Mouse (Mus musculus): ENCODE measurements around the gene Gfra1. TPM values are rescaled to one million over a fixed set of nuclear protein-coding genes. Genes with fewer than 3 reads are reported as not detected.

The Gfra1 gene
- polyA plus RNA-seq (2012; rRNA removed) = 1.1 and 1.7 TPM in 2 replicates

DNA sequence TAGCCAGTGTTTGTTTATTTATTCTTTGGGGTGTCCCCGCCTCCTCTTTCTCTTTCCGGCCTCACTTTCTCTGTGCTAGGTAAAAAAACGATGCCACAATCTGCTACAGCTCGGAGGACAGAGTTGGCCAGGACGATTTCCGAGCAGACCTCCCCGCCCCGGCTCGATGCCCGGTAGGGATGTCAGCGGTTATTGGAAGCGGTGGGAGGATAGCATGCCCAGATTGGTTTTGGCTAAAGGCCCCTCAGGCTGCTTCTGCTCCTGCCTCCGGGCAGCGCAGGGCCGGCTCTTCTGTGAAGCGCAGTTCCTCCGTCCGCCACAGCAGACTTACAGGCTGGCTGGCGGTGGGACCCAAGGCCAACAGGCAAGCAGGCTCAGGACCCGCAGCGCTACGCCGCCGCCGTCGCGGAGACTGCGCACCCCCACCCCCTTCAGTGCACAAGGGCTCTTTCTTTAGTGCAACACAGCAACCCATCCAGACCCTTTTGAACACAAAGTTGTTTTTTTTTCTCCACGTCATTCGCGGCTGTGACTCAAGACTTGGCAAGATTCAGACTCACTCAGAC is at the start of gene Gfra1:
TSS of gene Gfra1 (minus strand) at position 414 of the 566 bp plus-strand sequence.
- DNase-seq (ENCODE audit: low read depth, low spot score) = no peak
- WGBS = 1% methylated on average over 31 of the region's 31 CpGs

DNA sequence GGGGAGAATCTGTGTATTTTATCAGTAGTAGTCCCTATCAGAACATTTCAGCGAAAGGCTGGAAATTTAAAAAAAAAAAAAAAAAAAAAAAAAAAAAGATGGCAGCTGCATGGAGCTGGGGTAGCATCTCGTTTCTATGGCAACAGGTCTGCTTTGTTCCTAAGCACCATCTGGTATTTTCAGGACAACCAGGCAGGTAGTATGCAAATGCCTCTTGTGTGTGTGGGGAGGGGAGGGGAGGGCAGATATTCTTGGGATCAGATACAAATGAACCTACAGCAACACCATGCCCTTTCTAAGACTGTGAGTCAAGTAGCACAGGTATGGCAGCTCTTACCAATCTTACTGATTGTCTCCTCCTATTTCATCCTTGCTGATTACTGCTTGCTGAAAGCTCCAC is 44.3 kb upstream of the Gfra1 start:
- no peak for DNase-seq (ENCODE audit: low read depth, low spot score)
- 86% methylated on average over 2 of the region's 2 CpGs for WGBS

DNA sequence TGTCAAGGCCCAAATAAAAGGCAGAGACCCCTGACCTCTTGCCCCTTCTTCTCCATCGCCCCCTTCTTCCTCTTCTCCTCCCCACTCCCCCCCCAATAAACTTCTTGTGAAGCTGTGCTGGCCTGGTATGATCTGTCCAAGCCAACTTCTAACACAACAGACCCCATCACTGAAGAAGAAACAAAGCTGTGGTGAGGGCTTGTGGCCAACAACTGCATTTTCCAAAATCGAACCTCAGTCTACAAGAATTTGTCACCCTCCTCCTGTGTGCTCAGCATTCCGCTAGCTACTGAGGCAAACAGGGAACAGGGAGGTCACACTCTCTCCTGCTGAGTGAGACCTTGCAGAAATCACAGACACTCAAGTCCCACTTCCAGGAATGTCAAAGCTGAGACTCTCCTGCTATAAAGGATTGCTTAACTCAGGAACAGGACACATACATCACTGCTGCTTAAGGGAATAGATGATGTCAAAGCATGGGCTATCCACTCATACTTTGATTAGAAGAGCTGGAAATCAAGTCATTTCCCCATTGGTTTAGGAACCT is 43.8 kb upstream of the Gfra1 start:
- no peak for DNase-seq (ENCODE audit: low read depth, low spot score)
- 67% methylated on average over 3 of the region's 3 CpGs for WGBS

DNA sequence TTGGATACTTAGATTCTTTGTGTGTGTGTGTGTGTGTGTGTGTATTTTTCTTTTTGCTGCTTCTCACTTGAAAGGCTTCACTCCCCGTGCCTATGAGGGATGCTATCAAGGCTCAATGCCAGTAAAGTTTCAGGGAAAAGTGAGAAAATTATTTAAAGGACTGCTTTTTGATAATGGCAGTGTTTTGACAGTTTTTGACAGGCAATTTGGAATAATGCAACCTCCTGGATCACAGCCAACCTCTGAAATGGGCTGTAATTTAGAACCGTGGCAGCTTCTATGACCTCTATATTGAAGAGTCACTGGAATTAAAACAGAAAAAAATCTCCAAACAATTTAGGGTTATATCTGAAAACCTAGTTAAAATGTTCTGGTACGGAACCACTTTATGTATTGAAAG is 41.4 kb upstream of the Gfra1 start:
- 50% methylated on average over 3 of the region's 3 CpGs for WGBS
- no peak for DNase-seq (ENCODE audit: low read depth, low spot score)

DNA sequence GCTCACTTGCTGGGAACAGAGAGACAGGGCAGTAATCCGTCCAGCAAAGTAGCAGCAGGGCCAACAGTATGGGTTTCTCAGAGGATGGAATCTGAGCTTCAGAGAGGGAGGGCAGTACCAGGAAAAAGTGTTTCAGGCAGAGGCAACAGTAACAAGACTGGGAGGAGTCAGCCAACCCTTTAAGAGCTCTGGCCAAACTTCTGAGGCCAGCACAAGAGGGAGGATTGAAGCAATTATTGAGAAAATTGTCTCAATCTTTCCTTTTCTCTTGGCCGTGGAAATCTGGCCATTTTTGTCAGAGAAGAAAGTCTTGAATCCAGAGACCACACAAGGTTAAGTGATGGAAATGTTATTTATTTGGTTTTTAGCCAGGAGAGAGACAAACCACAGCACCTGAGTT is 31.0 kb upstream of the Gfra1 start:
- WGBS = 51% methylated on average over 2 of the region's 2 CpGs
- DNase-seq (ENCODE audit: low read depth, low spot score) = no peak

DNA sequence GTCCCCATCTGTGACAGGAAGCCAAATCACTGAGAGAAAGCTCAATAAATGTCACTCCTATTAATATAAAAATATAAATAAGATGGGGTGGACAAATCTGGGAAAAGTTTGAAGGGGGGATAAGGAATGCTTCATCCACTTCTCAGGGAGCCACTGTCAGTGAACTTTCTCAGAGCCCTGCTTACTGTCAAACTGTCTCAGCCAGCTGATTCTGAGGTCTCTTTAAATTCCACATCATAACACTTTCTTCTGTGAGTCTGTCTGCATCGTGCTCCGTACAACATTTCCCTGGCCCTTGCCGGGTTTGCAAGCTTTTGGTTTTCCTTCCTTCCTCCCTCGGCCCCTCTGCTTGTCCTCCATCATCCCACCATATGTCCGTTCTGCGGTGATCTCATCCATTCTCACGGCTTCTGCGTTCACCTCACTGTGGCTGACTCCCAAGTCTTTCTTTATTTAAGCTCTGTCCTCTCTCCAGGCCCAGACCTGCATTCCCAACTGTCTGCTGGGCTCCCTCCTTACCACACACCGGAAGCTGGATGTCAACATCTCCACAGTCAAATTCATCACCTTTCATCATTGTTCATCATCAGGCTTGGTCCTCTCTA is 26.8 kb upstream of the Gfra1 start:
- WGBS = 56% methylated on average over 9 of the region's 9 CpGs
- no peak for DNase-seq (ENCODE audit: low read depth, low spot score)

DNA sequence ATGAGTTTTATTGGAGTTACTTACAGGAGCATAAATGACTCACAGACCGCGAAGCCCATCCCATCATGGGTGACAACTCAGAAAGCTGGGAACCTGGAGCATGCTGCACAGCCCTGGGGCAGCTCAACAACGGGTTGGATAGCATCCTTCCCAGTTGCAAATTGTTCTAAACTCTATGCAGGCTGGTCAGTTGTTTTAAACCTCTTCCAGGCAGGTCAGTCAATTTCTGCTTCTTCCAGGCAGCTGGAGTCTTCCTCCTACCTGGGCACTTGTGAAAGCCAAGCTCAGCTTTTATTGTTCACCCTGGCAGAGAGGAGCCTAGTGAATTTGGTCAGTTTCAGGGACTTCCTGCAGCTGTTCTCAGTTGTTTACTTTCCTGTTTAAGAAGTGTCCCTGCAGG is 18.5 kb upstream of the Gfra1 start:
- WGBS = 70% methylated on average over 3 of the region's 3 CpGs
- DNase-seq (ENCODE audit: low read depth, low spot score) = no peak

DNA sequence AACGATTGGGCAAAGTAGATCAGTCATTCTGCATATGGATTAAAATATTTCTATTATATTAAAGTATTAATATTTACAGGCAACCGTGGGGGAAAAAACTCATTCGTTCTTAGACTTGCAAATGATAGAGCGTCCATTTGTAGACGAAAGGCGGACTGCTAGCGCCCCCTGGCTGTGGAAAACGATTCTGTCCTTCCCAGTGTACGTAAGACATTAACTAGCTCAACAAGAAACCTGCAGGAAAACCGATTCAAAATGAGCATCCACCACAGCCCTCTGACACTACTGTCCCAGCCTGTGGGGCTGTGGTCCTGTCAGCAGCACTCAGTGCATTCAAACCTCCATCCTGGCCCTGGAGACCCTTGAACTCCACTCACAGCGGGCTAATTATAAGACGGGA is 13.7 kb upstream of the Gfra1 start:
- 18% methylated on average over 12 of the region's 12 CpGs for whole genome bisulfite sequencing

DNA sequence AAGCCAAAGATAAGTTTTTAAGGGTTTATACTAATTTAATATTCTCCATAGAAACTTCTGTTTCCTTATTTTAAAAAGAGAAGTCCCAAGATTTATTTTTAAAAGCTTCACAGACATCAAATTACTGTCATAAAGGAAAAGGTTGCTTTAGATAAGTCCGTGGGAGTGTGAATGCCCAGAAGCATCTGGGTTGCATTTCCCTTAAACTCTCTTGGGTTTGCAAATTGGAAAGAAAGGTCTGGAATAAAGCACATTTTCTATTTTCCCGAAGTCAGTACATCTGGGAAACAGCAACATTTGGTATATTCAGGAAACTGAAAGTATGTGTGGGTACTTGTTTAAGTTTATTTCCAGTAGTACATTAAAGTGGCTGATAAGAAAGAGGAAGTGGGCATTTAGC is 12.6 kb upstream of the Gfra1 start:
- no peak for DNase-seq (ENCODE audit: low read depth, low spot score)
- 45% methylated on average over 2 of the region's 2 CpGs for WGBS

More for the DNA sequence above, 13.7 kb upstream of the Gfra1 start:
- peak; percentile 16 for DNase-seq (ENCODE audit: low read depth, low spot score)

DNA sequence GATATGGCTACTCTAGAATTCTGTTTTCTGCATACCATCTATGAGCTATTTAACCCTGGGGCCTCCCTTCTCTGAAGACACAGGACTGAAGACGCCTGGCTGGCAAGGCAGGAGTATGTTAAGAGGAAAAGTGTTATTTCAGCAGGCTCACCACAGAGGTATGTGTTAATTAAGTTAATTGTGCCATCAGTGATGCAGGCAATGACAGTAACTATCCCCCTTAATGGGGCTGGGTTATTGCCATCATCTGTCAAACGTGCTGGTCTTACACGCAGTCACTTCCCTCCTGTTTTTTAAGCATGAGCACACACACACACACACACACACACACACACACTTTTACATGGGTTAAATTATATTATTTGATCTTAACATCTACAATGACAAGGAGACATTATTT is 8.0 kb upstream of the Gfra1 start:
- 72% methylated on average over 3 of the region's 3 CpGs for WGBS
- no peak for DNase-seq (ENCODE audit: low read depth, low spot score)

DNA sequence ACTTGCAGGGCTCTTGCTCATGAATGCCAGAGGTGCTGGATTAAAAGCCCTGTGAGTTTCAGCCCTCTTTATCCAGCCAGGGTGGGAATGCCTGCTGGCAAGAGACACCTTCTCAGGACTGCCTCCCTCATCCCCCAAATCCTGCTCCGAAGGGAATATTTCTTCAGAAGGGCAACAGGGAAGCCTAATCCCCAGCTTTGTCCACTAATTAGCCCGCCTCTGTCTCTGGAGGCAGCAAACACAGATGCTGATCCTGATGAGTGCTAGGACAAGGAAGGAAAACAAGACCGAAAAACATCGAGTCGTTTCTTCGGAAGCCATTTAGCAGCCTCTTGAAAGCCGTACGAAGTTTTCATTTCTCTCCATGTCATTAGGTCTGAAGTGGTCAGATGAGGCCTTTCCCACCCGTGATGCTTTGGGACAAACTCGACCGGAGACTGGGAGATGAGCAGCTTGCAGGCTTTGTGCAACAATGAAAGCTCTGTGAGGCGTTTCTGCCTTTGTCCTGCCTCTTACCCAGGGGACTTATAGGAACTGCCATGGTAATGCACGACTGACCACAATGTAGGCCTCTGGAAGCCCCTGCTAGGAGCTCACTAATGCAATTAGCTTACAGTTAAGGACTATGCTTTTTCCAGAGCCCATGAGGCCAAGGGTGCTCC is 4.8 kb upstream of the Gfra1 start:
- no peak for DNase-seq (ENCODE audit: low read depth, low spot score)
- 78% methylated on average over 13 of the region's 13 CpGs for WGBS

DNA sequence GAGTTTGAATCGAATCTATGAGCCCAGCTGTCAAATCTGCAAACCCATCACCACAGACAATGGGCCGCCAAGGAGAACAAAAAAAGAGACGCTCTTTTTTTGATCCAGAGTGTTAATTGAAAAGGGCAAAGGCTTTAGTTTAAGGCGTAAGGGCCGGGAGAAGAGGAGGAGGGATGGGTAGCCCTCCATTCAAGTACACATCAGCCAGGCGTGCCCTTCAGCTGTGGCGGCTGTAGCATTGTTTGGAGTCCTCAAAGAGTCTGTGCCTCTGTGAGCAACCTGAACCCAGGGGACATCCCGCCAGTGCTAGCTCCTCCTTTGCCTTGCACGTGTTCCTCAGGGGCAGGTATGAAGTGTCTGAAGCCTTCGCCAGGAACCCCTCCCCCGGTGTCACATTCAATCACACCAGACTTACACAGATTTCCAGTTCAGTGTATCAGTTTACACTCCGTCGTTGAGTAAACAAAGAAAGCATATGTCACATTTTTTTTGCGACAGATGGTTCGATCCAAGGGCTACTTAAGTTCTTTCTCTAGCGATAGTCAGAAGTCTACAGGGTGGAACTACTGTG is 867 bp upstream of the Gfra1 start:
- no peak for DNase-seq (ENCODE audit: low read depth, low spot score)
- WGBS = 16% methylated on average over 16 of the region's 16 CpGs

DNA sequence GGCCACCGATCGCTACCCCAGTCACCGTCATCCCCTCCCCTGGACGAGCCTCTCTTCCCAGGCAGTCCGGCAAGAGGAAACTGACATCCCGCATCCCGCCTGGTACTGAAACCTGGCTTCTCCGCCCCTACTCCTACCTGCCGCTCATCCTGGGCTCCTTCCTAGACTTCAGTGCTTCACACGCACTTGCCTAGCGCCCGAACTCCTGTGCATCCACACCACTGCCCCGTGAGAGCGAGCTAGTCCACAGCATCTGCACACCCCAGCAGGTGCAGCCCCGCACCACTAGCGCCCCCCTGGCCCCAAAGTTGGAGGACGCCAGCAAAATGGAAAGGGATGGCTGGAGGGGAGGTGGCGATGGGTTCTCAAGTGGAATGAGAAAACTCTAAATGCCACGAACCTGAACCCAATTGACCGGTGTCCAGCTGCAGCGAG is 631 bp downstream of the Gfra1 start:
- DNase-seq (ENCODE audit: low read depth, low spot score) = no peak
- 3% methylated on average over 21 of the region's 21 CpGs for WGBS

DNA sequence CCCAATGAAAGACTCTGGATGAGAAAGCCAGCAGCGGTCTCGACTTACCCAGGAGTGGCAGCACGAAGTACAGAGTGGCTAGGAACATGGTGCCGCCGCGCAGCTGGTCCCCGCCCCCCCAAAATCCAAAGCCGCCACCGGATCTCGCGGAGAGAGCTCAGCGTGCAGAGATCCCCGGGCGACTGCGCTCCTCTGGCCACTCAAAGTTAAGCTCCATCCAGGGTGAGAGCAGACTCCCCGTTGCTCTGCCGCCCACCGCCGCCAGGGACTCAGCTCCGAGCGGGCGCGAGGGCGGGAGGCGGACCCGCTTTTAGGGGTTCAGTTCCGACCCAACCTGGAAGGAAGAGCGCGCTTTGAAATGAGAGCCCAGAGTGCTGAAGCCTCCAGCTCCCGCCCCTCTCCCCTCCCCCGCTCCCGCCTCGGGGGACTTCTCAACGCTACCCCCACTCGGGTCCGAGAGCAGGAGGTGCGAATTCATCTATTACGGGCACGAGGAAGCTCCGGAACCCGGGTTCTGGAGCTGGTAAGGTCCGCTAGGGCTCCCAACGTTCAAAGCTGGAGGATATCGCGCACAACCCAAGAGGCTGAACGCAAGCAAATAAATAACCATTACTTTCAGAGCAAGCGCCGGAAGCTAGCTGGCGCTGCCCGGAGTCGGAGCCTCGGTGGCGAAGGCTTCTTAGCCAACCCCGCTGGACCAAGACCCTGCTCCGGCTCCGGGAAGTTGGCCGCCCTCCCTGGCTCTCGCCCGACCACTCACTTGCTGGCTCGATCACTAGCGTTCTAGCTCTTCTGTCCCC is 1.2 kb downstream of the Gfra1 start:
- WGBS = 2% methylated on average over 61 of the region's 61 CpGs
- DNase-seq (ENCODE audit: low read depth, low spot score) = no peak

DNA sequence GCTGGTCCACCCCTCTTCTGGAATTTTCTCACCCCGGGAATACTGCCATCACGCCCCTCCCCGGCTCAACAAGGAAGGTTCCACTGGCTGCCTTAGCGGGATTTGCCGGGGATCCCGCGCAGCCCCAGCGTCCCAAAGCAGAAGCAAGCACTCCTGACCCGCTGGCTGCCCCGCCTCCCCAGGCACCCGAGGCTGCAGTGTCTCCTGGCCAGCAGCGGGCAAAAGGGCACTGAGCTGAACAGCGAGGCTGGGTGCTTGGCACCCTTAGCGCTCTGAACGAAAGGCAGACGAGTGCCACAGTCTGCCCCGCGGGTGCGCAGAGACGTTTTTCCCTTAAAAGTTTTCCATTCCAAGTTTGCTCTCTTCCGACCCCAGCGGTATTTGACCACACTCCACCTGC is 2.1 kb downstream of the Gfra1 start:
- WGBS = 4% methylated on average over 22 of the region's 22 CpGs
- DNase-seq (ENCODE audit: low read depth, low spot score) = no peak

DNA sequence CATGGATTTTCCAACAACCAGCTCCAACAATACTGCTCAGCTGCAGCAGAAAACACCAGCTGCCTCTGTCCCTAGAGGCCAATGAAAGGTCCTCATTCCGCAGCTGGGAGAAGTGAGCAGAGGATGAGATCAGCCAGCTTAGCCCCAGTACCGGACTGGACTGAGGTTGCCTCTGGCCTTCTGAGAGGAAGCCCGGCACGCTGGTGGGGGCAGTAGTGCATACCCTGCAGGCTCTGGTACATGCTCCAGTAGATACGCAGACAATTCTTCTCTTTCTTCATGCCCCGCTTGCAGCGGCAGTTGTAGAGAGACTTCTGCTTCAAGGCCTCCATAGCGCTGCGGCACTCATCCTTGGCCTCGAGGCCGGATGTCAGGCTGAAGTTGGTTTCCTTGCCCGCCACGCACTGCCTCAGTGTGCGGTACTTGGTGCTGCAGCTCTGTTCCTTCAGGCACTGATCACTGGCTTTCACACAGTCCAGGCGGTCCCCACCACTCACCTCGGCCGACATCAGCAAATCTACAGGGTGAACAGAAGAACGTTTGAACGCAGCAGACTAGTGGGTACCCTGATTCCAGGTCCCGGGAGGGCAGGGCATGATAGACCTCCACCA is 2.7 kb downstream of the Gfra1 start:
- no peak for DNase-seq (ENCODE audit: low read depth, low spot score)

DNA sequence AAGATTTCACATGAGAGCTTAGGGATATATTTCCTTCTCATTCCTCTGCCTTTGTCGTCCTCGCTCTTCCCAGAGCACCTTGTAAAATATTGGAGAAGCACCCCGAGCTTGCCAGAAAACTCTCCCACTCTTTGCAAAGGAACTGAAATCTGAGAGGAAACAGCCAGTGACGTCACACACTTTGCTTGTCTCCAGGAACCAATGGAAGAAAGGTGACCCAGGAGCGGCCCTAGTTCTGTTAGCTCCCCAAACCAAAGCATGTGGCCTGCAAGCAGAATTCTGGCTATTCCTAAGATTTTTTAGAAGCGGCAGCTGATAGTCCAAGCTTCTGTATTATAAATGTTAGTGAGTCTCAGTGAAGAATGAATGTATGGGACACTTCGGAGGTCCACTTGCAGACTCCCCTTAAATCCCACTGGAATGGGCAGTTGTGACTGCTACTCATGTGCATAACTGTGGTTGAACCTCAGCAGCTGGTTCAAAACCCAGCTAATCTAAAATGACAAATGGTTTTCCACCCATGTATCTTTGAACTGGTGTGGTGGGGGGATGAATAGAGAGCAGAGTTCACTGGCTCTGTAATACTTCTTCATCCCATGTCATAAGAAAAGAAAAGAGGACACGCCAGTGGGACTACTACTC is 3.4 kb downstream of the Gfra1 start:
- DNase-seq (ENCODE audit: low read depth, low spot score) = no peak
- 70% methylated on average over 8 of the region's 8 CpGs for WGBS

More for the DNA sequence above, 2.7 kb downstream of the Gfra1 start:
- 22% methylated on average over 20 of the region's 20 CpGs for WGBS

DNA sequence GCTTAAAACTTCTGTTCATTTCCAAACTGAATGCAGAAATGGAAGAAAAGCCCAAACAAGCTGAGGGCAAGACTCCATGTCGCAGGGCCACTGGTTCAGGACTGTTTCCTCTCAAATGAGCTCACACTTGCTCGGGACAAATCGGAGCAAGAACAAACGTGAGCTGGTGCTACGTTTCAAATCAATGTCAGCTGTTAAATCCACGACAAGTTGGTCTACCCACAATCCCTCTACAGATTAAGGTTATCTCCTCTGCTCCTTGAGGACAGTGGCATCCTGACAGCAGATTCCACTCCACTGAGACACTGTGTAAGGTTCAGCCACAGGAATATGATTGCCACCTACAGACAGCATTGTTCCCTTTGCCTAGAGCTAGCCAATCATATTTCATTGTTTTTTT is 4.4 kb downstream of the Gfra1 start:
- DNase-seq (ENCODE audit: low read depth, low spot score) = no peak
- WGBS = 73% methylated on average over 6 of the region's 6 CpGs

DNA sequence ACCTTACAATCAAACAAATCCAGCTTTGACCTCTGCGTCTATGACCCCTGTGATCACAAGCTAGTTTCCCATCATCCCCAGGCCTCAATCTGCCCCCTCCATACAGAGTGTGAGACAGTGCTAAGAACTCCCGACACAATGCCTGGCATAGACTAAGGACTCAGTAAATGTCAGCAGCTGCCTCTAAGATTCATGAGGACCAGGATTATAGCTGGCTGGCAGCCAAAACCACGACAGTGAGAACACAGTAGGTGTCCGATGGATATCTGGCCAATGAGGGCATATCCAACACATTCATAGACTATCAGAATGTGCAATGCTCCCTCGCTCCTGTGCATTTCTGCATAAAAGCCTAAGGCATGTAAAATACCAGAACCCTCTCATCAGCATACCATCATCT is 5.0 kb downstream of the Gfra1 start:
- 51% methylated on average over 5 of the region's 5 CpGs for WGBS

More for the DNA sequence above, 5.0 kb downstream of the Gfra1 start:
- no peak for DNase-seq (ENCODE audit: low read depth, low spot score)
